Mouse (Mus musculus) hindbrain, embryonic 10.5 days (tissue): Measurements from ENCODE around the gene Bbs2. TPM values are rescaled to one million over a fixed set of nuclear protein-coding genes. Genes with fewer than 3 reads are reported as not detected.

Experiments used
- DNase-seq: peaks from one replicate; pipeline ENCODE4 v3.0.0-alpha.2; 2017; ENCODE audit warnings: low spot score
- H3K27ac ChIP-seq: fragments of 300-500 bp; sonication (generic); 2 replicates; pipeline ENCODE4 v1.5.1; 2016; ENCODE audit warnings: mild to moderate bottlenecking, moderate library complexity
- H3K27me3 ChIP-seq: fragments of 300-500 bp; sonication (generic); 2 replicates; pipeline ENCODE4 v1.6.1; 2016; ENCODE audit warnings: mild to moderate bottlenecking; ENCODE audit not compliant: poor library complexity, insufficient read depth, severe bottlenecking
- H3K36me3 ChIP-seq: fragments of 300-500 bp; sonication (generic); 2 replicates; pipeline ENCODE4 v1.6.1; 2016; ENCODE audit warnings: mild to moderate bottlenecking, moderate library complexity
- H3K4me1 ChIP-seq: fragments of 300-500 bp; sonication (generic); replicated peaks from 2 replicates; pipeline ENCODE4 v1.6.1; 2016; ENCODE audit warnings: mild to moderate bottlenecking
- H3K4me3 ChIP-seq: fragments of 300-500 bp; sonication (generic); 2 replicates; pipeline ENCODE4 v1.5.1; 2016; ENCODE audit warnings: mild to moderate bottlenecking, moderate library complexity
- H3K9me3 ChIP-seq: fragments of 300-500 bp; sonication (generic); 2 replicates; pipeline ENCODE4 v1.6.1; 2016; ENCODE audit warnings: mild to moderate bottlenecking, moderate library complexity
- WGBS: fragments of 180-500 bp; shearing (Covaris S2); methylation state at CpG from one replicate; pipeline ENCODE4 v1.1.7; 2016; 5-methylcytosine and 5-hydroxymethylcytosine counted together
- polyA plus RNA-seq: library from polyadenylated mRNA; unstranded; fragments of >200 nt; fragmentation: Nextera tagmentation; extraction: Ambion mirVana; gene quantifications from 2 replicates; pipeline ENCODE4 v1.2.1, GENCODE M21; 2016

The Bbs2 gene
- polyA plus RNA-seq, 1 experiment from 2014 or later: 19.0 TPM

DNA sequence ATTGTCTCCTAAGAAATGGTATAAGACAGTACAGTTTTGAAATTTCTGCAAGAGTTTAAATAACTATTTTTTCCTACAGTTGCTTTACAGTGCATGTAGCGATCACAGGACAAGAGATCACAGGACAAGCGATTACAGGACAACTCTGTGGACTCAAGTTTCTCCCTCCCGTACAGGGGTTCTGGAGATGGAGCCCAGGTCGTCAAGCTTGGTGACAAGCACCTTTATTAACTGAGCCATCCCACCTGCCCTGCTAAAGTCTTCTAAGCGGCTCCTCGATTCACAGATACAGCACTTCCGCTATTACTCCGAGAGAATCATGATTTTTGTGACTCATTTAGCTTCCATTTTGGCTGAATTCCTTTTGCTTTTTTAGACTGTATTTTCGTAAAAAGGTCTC, 69.0 kb downstream of the Bbs2 start:
- Histone ChIP-seq H3K36me3 (peaks cover 75% of the 10 kb centered on the region), H3K9me3 (no peaks in the 10 kb centered on the region), H3K27ac (no peak overlapping the region), H3K4me1 (peaks cover 13% of the 10 kb centered on the region), H3K4me3 (no peak overlapping the region), H3K27me3 (no peaks in the 10 kb centered on the region)
- 97% methylated on average over 9 of the region's 9 CpGs for WGBS
- no peak for DNase-seq

DNA sequence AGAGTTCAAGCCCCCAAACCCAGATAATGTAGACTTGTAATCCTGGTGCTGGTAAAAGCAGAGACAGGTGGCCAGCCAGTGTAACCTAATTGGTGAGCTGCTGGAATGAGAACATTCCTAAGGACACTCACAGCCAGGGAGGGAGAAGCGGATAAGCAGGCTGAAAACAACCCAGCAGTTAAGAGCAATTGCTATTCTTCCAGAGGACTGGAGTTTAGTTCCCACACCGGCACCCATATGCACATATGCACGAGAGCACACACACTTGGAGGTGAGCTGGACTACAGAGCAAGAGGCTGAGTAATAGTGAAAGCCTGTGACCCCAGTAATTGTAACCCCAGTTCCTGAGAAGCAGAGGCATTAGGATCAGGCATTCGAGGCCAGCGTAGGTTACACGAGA, 74.8 kb downstream of the Bbs2 start:
- H3K4me3 ChIP-seq: no peak overlapping the region
- H3K9me3 ChIP-seq: no peaks in the 10 kb centered on the region
- WGBS: 93% methylated on average over 6 of the region's 6 CpGs
- no peaks in the 10 kb centered on the region for H3K4me1 ChIP-seq
- no peak for DNase-seq
- H3K27ac ChIP-seq: no peak overlapping the region
- no peaks in the 10 kb centered on the region for H3K27me3 ChIP-seq
- H3K36me3 ChIP-seq: peaks cover 89% of the 10 kb centered on the region

Other genes starting within 250 kb of the Bbs2 start
- 41.4 and 48.4 TPM in 2 replicates for gene Amfr, start 86.1 kb downstream of the Bbs2 start, polyA plus RNA-seq
- gene Nudt21, start 61.9 kb downstream of the Bbs2 start, polyA plus RNA-seq: 162 and 166 TPM in 2 replicates
- gene Ogfod1, start 61.7 kb downstream of the Bbs2 start, polyA plus RNA-seq: 10.8 and 12.1 TPM in 2 replicates
- gene Mt4, start 38.3 kb upstream of the Bbs2 start, polyA plus RNA-seq: not detected in 2 replicates
- 8.4 and 13.2 TPM in 2 replicates for gene Mt3, start 53.7 kb upstream of the Bbs2 start, polyA plus RNA-seq
- 48.0 and 63.2 TPM in 2 replicates for gene Mt2, start 73.7 kb upstream of the Bbs2 start, polyA plus RNA-seq
- gene Mt1, start 80.2 kb upstream of the Bbs2 start, polyA plus RNA-seq: 159 and 234 TPM in 2 replicates
- gene Nup93, start 115.6 kb upstream of the Bbs2 start, polyA plus RNA-seq: 114 and 134 TPM in 2 replicates
- gene Slc12a3, start 230.3 kb upstream of the Bbs2 start, polyA plus RNA-seq: 0.09 TPM in 1 of 2 replicates, not detected in the other